9 mouse cellular contexts compared by ENCODE assay signal in the genomic region with DNA sequence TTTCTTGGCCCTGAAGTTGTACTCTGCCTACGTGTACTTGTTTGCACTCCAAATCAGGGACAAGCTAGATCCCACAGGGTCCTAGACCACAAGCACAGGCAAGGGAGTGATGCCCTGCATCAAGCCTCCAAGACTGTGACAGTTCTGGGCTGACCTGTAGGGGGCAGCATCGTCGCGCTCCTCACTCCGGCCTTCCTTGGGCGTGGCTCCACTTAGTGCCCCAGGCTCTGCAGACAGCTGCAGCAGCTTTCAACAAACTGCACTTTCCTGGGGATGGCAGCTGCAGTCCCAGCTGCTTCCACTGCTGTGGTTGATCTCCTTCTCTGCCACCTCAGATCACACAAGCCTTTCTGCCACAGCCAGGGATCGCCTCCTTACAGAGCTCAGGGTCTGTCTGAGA.
DNase-seq lines count a peak whose midpoint lies in the region; ATAC-seq and TF ChIP-seq lines count a peak whose summit lies in the region.
"Had no signal": no experiment of that assay in that cellular context is flagged by ENCODE, and none has a peak within 500 bp of the region (broad histone marks: within the 10 kb centered on the region; RNA-seq: fewer than 3 reads in every experiment).

No protein-coding gene starts in this region.

- no peaks in the 10 kb centered on the region for H3K36me3 ChIP-seq in G1E (replicated peaks)
- H3K36me3 ChIP-seq in forebrain, postnatal 0 days (ENCODE audit: insufficient read depth), result no peaks in the 10 kb centered on the region
- H3K36me3 ChIP-seq in lung, embryonic 16.5 days (ENCODE audit: control insufficient read depth, insufficient read depth, low read length), result no peaks in the 10 kb centered on the region
- H3K36me3 ChIP-seq in thymus, adult 2 months (ENCODE audit: control insufficient read depth, insufficient read depth, low read length), result no peaks in the 10 kb centered on the region
- H3K36me3 ChIP-seq: liver, embryonic 15.5 days had no signal

- no peaks in the 10 kb centered on the region for H3K9me3 ChIP-seq in G1E (replicated peaks)
- no peaks in the 10 kb centered on the region for H3K9me3 ChIP-seq in forebrain, postnatal 0 days (ENCODE audit: low read length)
- H3K9me3 ChIP-seq in lung, embryonic 16.5 days (ENCODE audit: control insufficient read depth, low read length), result no peaks in the 10 kb centered on the region
- H3K9me3 ChIP-seq: liver, embryonic 15.5 days had no signal

- no peaks in the 10 kb centered on the region; the same call in 1 of the 2 replicates for H3K4me1 ChIP-seq in G1E (ENCODE audit: insufficient read depth, low read depth, low read length)
- no peaks in the 10 kb centered on the region for H3K4me1 ChIP-seq in forebrain, postnatal 0 days (ENCODE audit: insufficient read depth)
- 0 out of 2 replicates have a peak, but pooled peaks cover 2% of the 10 kb centered on the region for H3K4me1 ChIP-seq in lung, embryonic 16.5 days (replicated peaks; ENCODE audit: control insufficient read depth, insufficient read depth, low read length)
- peaks cover 22% of the 10 kb centered on the region for H3K4me1 ChIP-seq in thymus, adult 2 months (replicated peaks; ENCODE audit: control insufficient read depth, insufficient read depth, low read length)
- H3K4me1 ChIP-seq: liver, embryonic 15.5 days had no signal

- H3K4me3 ChIP-seq in G1E (ENCODE audit: low read depth, low read length), result no peak overlapping the region
- H3K4me3 ChIP-seq in forebrain, postnatal 0 days (ENCODE audit: low read depth, low read length), result no peak overlapping the region
- H3K4me3 ChIP-seq in lung, embryonic 16.5 days (ENCODE audit: low read length), result no peak overlapping the region
- H3K4me3 ChIP-seq in thymus, adult 2 months (ENCODE audit: control insufficient read depth, insufficient read depth, low read length), result no peak overlapping the region
- H3K4me3 ChIP-seq: liver, embryonic 15.5 days had no signal

- peak; percentile 46 for DNase-seq in G1E (ENCODE audit: low spot score)
- DNase-seq in cerebellum, adult 18-20 months, result peak; percentile 42 to 64
- DNase-seq in forebrain, postnatal 0 days, result peak; percentile 83
- peak; percentile 87 for DNase-seq in heart, postnatal 4 days
- DNase-seq in layer of hippocampus, adult 8-10 months (ENCODE audit: low spot score in 2 of 2), result peak; percentile 38 to 77
- peak; percentile 17 for DNase-seq in ovary, adult 18-20 months (ENCODE audit: low spot score)
- peak; percentile 89 for DNase-seq in thymus, adult 2 months

- no peak overlapping the region for H3K9ac ChIP-seq in forebrain, postnatal 0 days
- no peak overlapping the region for H3K9ac ChIP-seq in lung, embryonic 16.5 days (ENCODE audit: low read length)
- H3K9ac ChIP-seq: liver, embryonic 15.5 days had no signal

- peak overlapping the region; percentile 4; the same call in 1 of the 2 replicates for H3K4me2 ChIP-seq in forebrain, postnatal 0 days (ENCODE audit: low read depth)
- H3K4me2 ChIP-seq in lung, embryonic 16.5 days (ENCODE audit: low read depth, low read length), result no peak overlapping the region
- H3K4me2 ChIP-seq: liver, embryonic 15.5 days had no signal

- no peak overlapping the region for H3K27ac ChIP-seq in forebrain, postnatal 0 days (ENCODE audit: low read depth, low read length)
- no peak overlapping the region for H3K27ac ChIP-seq in lung, embryonic 16.5 days (ENCODE audit: low read length)
- no peak overlapping the region for H3K27ac ChIP-seq in thymus, adult 2 months (ENCODE audit: control insufficient read depth, insufficient read depth, low read length)
- H3K27ac ChIP-seq: liver, embryonic 15.5 days had no signal

- no peak for TF ChIP-seq POLR2A in thymus, adult 2 months (IDR thresholded peaks at IDR 0.05; ENCODE audit: control insufficient read depth, extremely low read depth, insufficient read depth, low read length, poor library complexity)

- 2% methylated on average over 7 of the region's 7 CpGs for WGBS in forebrain, postnatal 0 days
- 2% methylated on average over 7 of the region's 7 CpGs for WGBS in lung, embryonic 16.5 days
- 3% methylated on average over 7 of the region's 7 CpGs for WGBS in thymus, adult 2 months

- peak; percentile 92 for TF ChIP-seq CTCF in G1E (IDR thresholded peaks at IDR 0.05; ENCODE audit: low read depth, low read length)
- peak; percentile 88 for TF ChIP-seq CTCF in forebrain, postnatal 0 days (IDR thresholded peaks at IDR 0.05; ENCODE audit: low read depth)
- TF ChIP-seq CTCF in thymus, adult 2 months (IDR thresholded peaks at IDR 0.05; ENCODE audit: borderline replicate concordance, control insufficient read depth, extremely low read depth, insufficient read depth, low read length, poor library complexity), result peak; percentile 93

- peaks cover 3% of the 10 kb centered on the region for H3K27me3 ChIP-seq in G1E (ENCODE audit: insufficient read depth, low read length)
- H3K27me3 ChIP-seq in forebrain, postnatal 0 days (ENCODE audit: insufficient read depth, low read length), result no peaks in the 10 kb centered on the region
- H3K27me3 ChIP-seq in lung, embryonic 16.5 days (ENCODE audit: control insufficient read depth, insufficient read depth, low read depth, low read length), result no peaks in the 10 kb centered on the region
- no peaks in the 10 kb centered on the region; the same call in 1 of the 2 replicates for H3K27me3 ChIP-seq in thymus, adult 2 months (ENCODE audit: control insufficient read depth, insufficient read depth, low read length)
- H3K27me3 ChIP-seq: liver, embryonic 15.5 days had no signal

- peak; percentile 64 for ATAC-seq in G1E (ENCODE audit: extremely low read depth, insufficient number of reproducible peaks, low FRiP score, poor library complexity, severe bottlenecking)
- peak; percentile 81 for ATAC-seq in forebrain, postnatal 0 days
- ATAC-seq in lung, embryonic 16.5 days (ENCODE audit: low read depth), result peak; percentile 72

Comparison
In these comparisons a context has a peak if more than half of its experiments do, and no peak if none do; other contexts are left out.
1. DNase-seq: peak in every context shown above with its lines; median percentile 89 in thymus, adult 2 months; 87 in heart, postnatal 4 days; 83 in forebrain, postnatal 0 days; 58 in layer of hippocampus, adult 8-10 months; 53 in cerebellum, adult 18-20 months; 46 in G1E; 17 in ovary, adult 18-20 months.